Mouse (Mus musculus) gonadal fat pad, adult 2 months (tissue): ENCODE data around the gene Grk2. TPM values are rescaled to one million over a fixed set of nuclear protein-coding genes. Genes with fewer than 3 reads are reported as not detected.
A peak's percentile ranks its signal among the peaks of the same experiment; 100 is the strongest.

ENCODE experiments used
- DNase-seq: peaks from one replicate; pipeline ENCODE4 v3.0.0-alpha.2; 2012; ENCODE audit warnings: low read depth
- polyA plus RNA-seq: library from polyadenylated mRNA; depleted of rRNA; stranded (reverse); fragments of >200 nt; gene quantifications from 2 replicates; pipeline ENCODE4 v1.2.3, GENCODE M21; 2012; rRNA removed

The Grk2 gene
- 74.0 and 79.1 TPM in 2 replicates for polyA plus RNA-seq

- DNase-seq = no peak
Observed at GRCm38 (mm10) chr19:4306190-4306577, at the start of gene Grk2. Gene Grk2, minus strand, starts transcription at chr19:4306222.

GRCm38 (mm10) chr19:4349455-4349854, 43.4 kb upstream of the Grk2 start:
- DNase-seq = no peak

GRCm38 (mm10) chr19:4346479-4346878, 40.5 kb upstream of the Grk2 start:
- DNase-seq = no peak

GRCm38 (mm10) chr19:4338162-4338561, 32.1 kb upstream of the Grk2 start:
- no peak for DNase-seq

GRCm38 (mm10) chr19:4333791-4334190, 27.8 kb upstream of the Grk2 start:
- DNase-seq = peak; percentile 78

- no peak for DNase-seq
Observed at GRCm38 (mm10) chr19:4333100-4333775, 27.2 kb upstream of the Grk2 start.

- DNase-seq = no peak
Observed at GRCm38 (mm10) chr19:4332653-4333052, 26.6 kb upstream of the Grk2 start.

- no peak for DNase-seq
Observed at GRCm38 (mm10) chr19:4331273-4331672, 25.3 kb upstream of the Grk2 start.

GRCm38 (mm10) chr19:4330603-4331002, 24.6 kb upstream of the Grk2 start:
- DNase-seq = no peak

GRCm38 (mm10) chr19:4328737-4329304, 22.8 kb upstream of the Grk2 start:
- DNase-seq = peak; percentile 52

- no peak for DNase-seq
Observed at GRCm38 (mm10) chr19:4326881-4327280, 20.9 kb upstream of the Grk2 start.

- peak; percentile 79 for DNase-seq
Observed at GRCm38 (mm10) chr19:4326106-4326505, 20.1 kb upstream of the Grk2 start.

- no peak for DNase-seq
Observed at GRCm38 (mm10) chr19:4322134-4322533, 16.1 kb upstream of the Grk2 start.

- no peak for DNase-seq
Observed at GRCm38 (mm10) chr19:4321622-4322021, 15.6 kb upstream of the Grk2 start.

- DNase-seq = no peak
Observed at GRCm38 (mm10) chr19:4319272-4319671, 13.2 kb upstream of the Grk2 start.

GRCm38 (mm10) chr19:4317181-4317580, 11.2 kb upstream of the Grk2 start:
- no peak for DNase-seq

GRCm38 (mm10) chr19:4315223-4315944, 9.4 kb upstream of the Grk2 start:
- DNase-seq = no peak

- no peak for DNase-seq
Observed at GRCm38 (mm10) chr19:4309776-4310185, 3.8 kb upstream of the Grk2 start.

- no peak for DNase-seq
Observed at GRCm38 (mm10) chr19:4309302-4309701, 3.3 kb upstream of the Grk2 start.

GRCm38 (mm10) chr19:4305491-4306189, 382 bp downstream of the Grk2 start:
- DNase-seq = no peak

- DNase-seq = no peak
Observed at GRCm38 (mm10) chr19:4304871-4305321, 1.1 kb downstream of the Grk2 start.

- DNase-seq = no peak
Observed at GRCm38 (mm10) chr19:4304251-4304821, 1.7 kb downstream of the Grk2 start.
